Mouse (Mus musculus) fibroblast of lung, adult 2 months (primary cell): Measurements from ENCODE around the gene Runx1.
A peak's percentile ranks its signal among the peaks of the same experiment; 100 is the strongest.

Source experiments
- DNase-seq: peaks from one replicate; pipeline ENCODE4 v3.0.0-alpha.2; 2011; ENCODE audit warnings: low read depth

Runx1 gene

DNA sequence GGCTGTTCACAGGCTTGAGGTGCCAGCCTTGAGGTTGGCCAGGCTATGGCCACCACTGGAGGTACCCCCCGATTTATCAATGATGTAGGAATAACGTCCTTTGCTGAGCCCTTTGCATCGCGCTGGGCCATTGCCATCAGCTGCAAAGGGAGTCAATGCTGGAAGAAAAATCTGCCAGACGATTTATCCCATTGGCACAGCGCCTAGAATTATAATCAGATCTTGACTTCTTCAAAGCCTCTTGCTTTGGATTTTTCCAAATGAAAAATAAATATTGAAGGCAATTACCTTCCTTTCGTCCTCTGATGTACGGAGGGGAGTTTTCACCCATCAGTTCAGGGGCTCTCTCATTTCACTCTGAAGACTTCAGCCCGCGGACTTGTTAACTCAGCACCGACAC is 260.7 kb downstream of the Runx1 start:
- DNase-seq, result no peak

DNA sequence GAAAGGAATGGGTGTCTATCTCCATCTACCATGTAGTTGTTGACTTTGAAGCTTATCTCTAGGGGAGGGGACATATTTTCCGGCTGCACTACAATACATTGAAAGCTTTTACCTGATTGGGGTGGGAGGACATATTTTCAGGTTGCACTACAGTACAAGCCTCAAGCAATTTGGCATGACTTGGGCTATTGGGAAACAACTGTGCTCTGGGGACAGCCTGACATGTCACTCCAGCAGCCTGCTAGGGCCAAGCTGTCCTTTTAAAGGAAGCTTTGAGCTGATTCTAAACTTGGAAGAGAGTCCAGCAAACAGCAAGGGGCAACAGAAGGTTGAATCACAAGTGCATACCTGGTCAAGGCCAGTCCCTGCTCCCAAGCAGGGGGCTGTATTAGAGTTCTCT is 270.9 kb downstream of the Runx1 start:
- DNase-seq, result no peak

DNA sequence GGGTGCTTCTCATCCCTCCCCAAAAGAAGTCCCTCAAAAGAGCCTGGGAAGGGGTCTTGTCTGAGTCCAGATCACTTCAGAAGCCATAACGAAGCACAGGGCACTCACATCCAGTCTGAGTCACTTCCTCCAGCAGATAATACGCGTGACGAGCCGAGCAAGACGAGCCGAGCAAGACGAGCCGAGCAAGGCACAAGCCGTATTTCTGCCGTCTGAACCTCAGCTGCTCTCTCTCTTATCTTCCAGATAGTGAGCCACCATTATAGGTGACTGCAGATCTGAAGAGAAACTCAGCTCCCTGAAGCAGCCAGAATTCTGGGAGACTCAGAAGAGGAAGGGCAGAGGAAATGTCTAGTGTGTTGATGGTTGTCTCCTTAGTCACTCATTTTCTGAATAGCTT is 273.1 kb downstream of the Runx1 start:
- DNase-seq, result no peak

DNA sequence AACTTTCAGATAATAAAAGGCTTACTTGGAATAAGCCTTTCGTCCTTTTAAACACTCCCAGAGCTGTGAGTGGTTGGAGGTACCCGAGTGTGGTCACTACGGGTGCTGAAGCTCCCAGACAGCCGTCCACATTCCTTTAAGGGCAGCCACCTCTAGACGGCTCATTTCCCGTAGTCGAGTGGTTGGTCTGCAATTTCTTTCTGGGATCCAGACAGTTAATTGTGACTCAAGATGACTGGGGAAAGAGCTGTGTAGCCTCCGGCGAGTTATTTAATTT is 273.9 kb downstream of the Runx1 start:
- peak; percentile 73 for DNase-seq
